Mouse (Mus musculus): ENCODE data around the gene Bmx. TPM values are rescaled to one million over a fixed set of nuclear protein-coding genes. Genes with fewer than 3 reads are reported as not detected.
A peak's percentile ranks its signal among the peaks of the same experiment; 100 is the strongest.

The Bmx gene
- polyA plus RNA-seq, 1 experiment from 2014 or later, result 1.3 TPM

- Histone ChIP-seq H3K4me3 (replicated peaks; ENCODE audit: low read depth, low read length) (no peak overlapping the region), H3K27me3 (ENCODE audit: insufficient read depth, low read length) (no peaks in the 10 kb centered on the region), H3K4me1 (replicated peaks; ENCODE audit: insufficient read depth, low read length) (no peaks in the 10 kb centered on the region), H3K4me2 (ENCODE audit: low read length) (no peak overlapping the region), H3K36me3 (ENCODE audit: insufficient read depth, low read length) (no peaks in the 10 kb centered on the region), H3K9me3 (replicated peaks; ENCODE audit: low read length) (no peaks in the 10 kb centered on the region), H3K9ac (ENCODE audit: low read depth, low read length) (no peak overlapping the region), H3K27ac (no peak overlapping the region)
- no peak for ATAC-seq (replicated peaks; ENCODE audit: low FRiP score, low read depth)
- no peak for DNase-seq (ENCODE audit: low spot score)
- 82% methylated on average over 3 of the region's 3 CpGs for WGBS
- TF ChIP-seq CTCF (IDR thresholded peaks at IDR 0.05; ENCODE audit: low read depth), result no peak
Observed at GRCm38 (mm10) chrX:164270603-164271002, 12.6 kb upstream of the Bmx start.

- no peak within 1 kb of the TSS for H3K27ac ChIP-seq
- TF ChIP-seq CTCF (IDR thresholded peaks at IDR 0.05; ENCODE audit: low read depth), result peak; percentile 56
- peak within 1 kb of the TSS; percentile 53 for H3K4me2 ChIP-seq (ENCODE audit: low read length)
- peak within 1 kb of the TSS; percentile 17 for H3K4me3 ChIP-seq (replicated peaks; ENCODE audit: low read depth, low read length)
- DNase-seq (ENCODE audit: low spot score) (peak; percentile 60), ATAC-seq (replicated peaks; ENCODE audit: low FRiP score, low read depth) (peak; percentile 74)
- no peaks in the 10 kb centered on the region for H3K27me3 ChIP-seq (ENCODE audit: insufficient read depth, low read length)
- H3K9ac ChIP-seq (ENCODE audit: low read depth, low read length), result 0 out of 2 replicates have a peak within 1 kb of the TSS, but pooled peaks have one; percentile 23
- H3K9me3 ChIP-seq (replicated peaks; ENCODE audit: low read length), result no peaks in the 10 kb centered on the region
- H3K36me3 ChIP-seq (ENCODE audit: insufficient read depth, low read length), result no peaks in the 10 kb centered on the region
- H3K4me1 ChIP-seq (replicated peaks; ENCODE audit: insufficient read depth, low read length), result no peaks in the 10 kb centered on the region
- WGBS, result 21% methylated on average over 20 of the region's 20 CpGs
Observed at GRCm38 (mm10) chrX:164269285-164269761, 11.3 kb upstream of the Bmx start, which contains the start of gene Pir. TSS of gene Pir (plus strand) at chrX:164269371.

- H3K4me1 ChIP-seq (replicated peaks; ENCODE audit: insufficient read depth, low read length), result no peaks in the 10 kb centered on the region
- H3K4me3 ChIP-seq (replicated peaks; ENCODE audit: low read depth, low read length), result no peak overlapping the region
- no peak for TF ChIP-seq CTCF (IDR thresholded peaks at IDR 0.05; ENCODE audit: low read depth)
- no peak overlapping the region for H3K4me2 ChIP-seq (ENCODE audit: low read length)
- no peak overlapping the region for H3K9ac ChIP-seq (ENCODE audit: low read depth, low read length)
- no peaks in the 10 kb centered on the region for H3K36me3 ChIP-seq (ENCODE audit: insufficient read depth, low read length)
- DNase-seq (ENCODE audit: low spot score) (no peak), ATAC-seq (replicated peaks; ENCODE audit: low FRiP score, low read depth) (no peak)
- no peak overlapping the region for H3K27ac ChIP-seq
- H3K9me3 ChIP-seq (replicated peaks; ENCODE audit: low read length), result no peaks in the 10 kb centered on the region
- WGBS, result 52% methylated on average over 1 of the region's 1 CpGs
- H3K27me3 ChIP-seq (ENCODE audit: insufficient read depth, low read length), result no peaks in the 10 kb centered on the region
Observed at GRCm38 (mm10) chrX:164264861-164265260, 6.9 kb upstream of the Bmx start.

- no peaks in the 10 kb centered on the region for H3K9me3 ChIP-seq (replicated peaks; ENCODE audit: low read length)
- H3K36me3 ChIP-seq (ENCODE audit: insufficient read depth, low read length), result no peaks in the 10 kb centered on the region
- 62% methylated on average over 2 of the region's 2 CpGs for WGBS
- no peaks in the 10 kb centered on the region for H3K4me1 ChIP-seq (replicated peaks; ENCODE audit: insufficient read depth, low read length)
- H3K9ac ChIP-seq (ENCODE audit: low read depth, low read length), result no peak overlapping the region
- ATAC-seq (replicated peaks; ENCODE audit: low FRiP score, low read depth) (no peak), DNase-seq (ENCODE audit: low spot score) (no peak)
- no peak overlapping the region for H3K4me3 ChIP-seq (replicated peaks; ENCODE audit: low read depth, low read length)
- H3K27ac ChIP-seq, result no peak overlapping the region
- TF ChIP-seq CTCF (IDR thresholded peaks at IDR 0.05; ENCODE audit: low read depth), result no peak
- no peaks in the 10 kb centered on the region for H3K27me3 ChIP-seq (ENCODE audit: insufficient read depth, low read length)
- no peak overlapping the region for H3K4me2 ChIP-seq (ENCODE audit: low read length)
Observed at GRCm38 (mm10) chrX:164262286-164262685, 4.3 kb upstream of the Bmx start.

- Histone ChIP-seq H3K9me3 (replicated peaks; ENCODE audit: low read length) (no peaks in the 10 kb centered on the region), H3K36me3 (ENCODE audit: insufficient read depth, low read length) (no peaks in the 10 kb centered on the region), H3K27ac (no peak overlapping the region), H3K9ac (ENCODE audit: low read depth, low read length) (no peak overlapping the region), H3K4me3 (replicated peaks; ENCODE audit: low read depth, low read length) (no peak overlapping the region), H3K27me3 (ENCODE audit: insufficient read depth, low read length) (no peaks in the 10 kb centered on the region), H3K4me1 (replicated peaks; ENCODE audit: insufficient read depth, low read length) (no peaks in the 10 kb centered on the region), H3K4me2 (ENCODE audit: low read length) (no peak overlapping the region)
- TF ChIP-seq CTCF (IDR thresholded peaks at IDR 0.05; ENCODE audit: low read depth), result no peak
- ATAC-seq (replicated peaks; ENCODE audit: low FRiP score, low read depth) (no peak), DNase-seq (ENCODE audit: low spot score) (no peak)
- 81% methylated on average over 5 of the region's 5 CpGs for WGBS
Observed at GRCm38 (mm10) chrX:164258662-164259061, 669 bp upstream of the Bmx start.

GRCm38 (mm10) chrX:164256527-164256926 is 1.5 kb downstream of the Bmx start:
- Histone ChIP-seq H3K9me3 (replicated peaks; ENCODE audit: low read length) (no peaks in the 10 kb centered on the region), H3K9ac (ENCODE audit: low read depth, low read length) (no peak overlapping the region), H3K36me3 (ENCODE audit: insufficient read depth, low read length) (no peaks in the 10 kb centered on the region), H3K4me2 (ENCODE audit: low read length) (no peak overlapping the region), H3K27ac (no peak overlapping the region), H3K4me1 (replicated peaks; ENCODE audit: insufficient read depth, low read length) (no peaks in the 10 kb centered on the region), H3K4me3 (replicated peaks; ENCODE audit: low read depth, low read length) (no peak overlapping the region), H3K27me3 (ENCODE audit: insufficient read depth, low read length) (no peaks in the 10 kb centered on the region)
- no peak for DNase-seq (ENCODE audit: low spot score)
- ATAC-seq (replicated peaks; ENCODE audit: low FRiP score, low read depth), result no peak
- no peak for TF ChIP-seq CTCF (IDR thresholded peaks at IDR 0.05; ENCODE audit: low read depth)
- 84% methylated on average over 3 of the region's 3 CpGs for WGBS

- Histone ChIP-seq H3K4me1 (replicated peaks; ENCODE audit: insufficient read depth, low read length) (no peaks in the 10 kb centered on the region), H3K36me3 (ENCODE audit: insufficient read depth, low read length) (no peaks in the 10 kb centered on the region), H3K4me3 (replicated peaks; ENCODE audit: low read depth, low read length) (no peak overlapping the region), H3K4me2 (ENCODE audit: low read length) (no peak overlapping the region), H3K9me3 (replicated peaks; ENCODE audit: low read length) (no peaks in the 10 kb centered on the region), H3K27me3 (ENCODE audit: insufficient read depth, low read length) (no peaks in the 10 kb centered on the region), H3K9ac (ENCODE audit: low read depth, low read length) (no peak overlapping the region), H3K27ac (no peak overlapping the region)
- ATAC-seq (replicated peaks; ENCODE audit: low FRiP score, low read depth) (no peak), DNase-seq (ENCODE audit: low spot score) (no peak)
- TF ChIP-seq CTCF (IDR thresholded peaks at IDR 0.05; ENCODE audit: low read depth), result no peak
- WGBS, result 69% methylated on average over 2 of the region's 2 CpGs
Observed at GRCm38 (mm10) chrX:164246722-164247121, 11.3 kb downstream of the Bmx start.
